Mouse (Mus musculus): ENCODE measurements around the gene Edaradd. TPM values are rescaled to one million over a fixed set of nuclear protein-coding genes. Genes with fewer than 3 reads are reported as not detected.

The Edaradd gene
- polyA plus RNA-seq, 1 experiment from 2014 or later, result 3.2 TPM

GRCm38 (mm10) chr13:12503238-12503751 is 16.9 kb downstream of the Edaradd start:
- H3K4me3 ChIP-seq (ENCODE audit: low read depth, low read length), result no peak overlapping the region
- whole genome bisulfite sequencing, result 37% methylated on average over 11 of the region's 11 CpGs
- no peak overlapping the region for H3K27ac ChIP-seq (ENCODE audit: low read length)
- H3K9ac ChIP-seq (replicated peaks; ENCODE audit: low read depth, low read length), result no peak overlapping the region
- H3K9me3 ChIP-seq (ENCODE audit: control insufficient read depth, low read depth, low read length), result no peaks in the 10 kb centered on the region
- no peak overlapping the region for H3K4me2 ChIP-seq (replicated peaks; ENCODE audit: low read depth, low read length)
- no peaks in the 10 kb centered on the region for H3K27me3 ChIP-seq (ENCODE audit: control insufficient read depth, insufficient read depth, low read length)
- H3K4me1 ChIP-seq (ENCODE audit: control insufficient read depth, insufficient read depth, low read length), result peaks cover 5% of the 10 kb centered on the region; the same call in 1 of the 2 replicates
- no peaks in the 10 kb centered on the region for H3K36me3 ChIP-seq (ENCODE audit: control insufficient read depth, insufficient read depth, low read length)
- ATAC-seq (ENCODE audit: insufficient number of reproducible peaks, insufficient read depth, low FRiP score, low read depth), result 0 out of 2 replicates have a peak, but pooled peaks have one; percentile 35

- H3K4me2 ChIP-seq (replicated peaks; ENCODE audit: low read depth, low read length), result no peak overlapping the region
- H3K4me3 ChIP-seq (ENCODE audit: low read depth, low read length), result no peak overlapping the region
- peaks cover 5% of the 10 kb centered on the region; the same call in 1 of the 2 replicates for H3K4me1 ChIP-seq (ENCODE audit: control insufficient read depth, insufficient read depth, low read length)
- H3K9ac ChIP-seq (replicated peaks; ENCODE audit: low read depth, low read length), result no peak overlapping the region
- H3K27ac ChIP-seq (ENCODE audit: low read length), result no peak overlapping the region
- no peaks in the 10 kb centered on the region for H3K27me3 ChIP-seq (ENCODE audit: control insufficient read depth, insufficient read depth, low read length)
- 28% methylated on average over 4 of the region's 4 CpGs for WGBS
- no peaks in the 10 kb centered on the region for H3K36me3 ChIP-seq (ENCODE audit: control insufficient read depth, insufficient read depth, low read length)
- H3K9me3 ChIP-seq (ENCODE audit: control insufficient read depth, low read depth, low read length), result no peaks in the 10 kb centered on the region
- 0 out of 2 replicates have a peak, but pooled peaks have one; percentile 20 for ATAC-seq (ENCODE audit: insufficient number of reproducible peaks, insufficient read depth, low FRiP score, low read depth)
These were observed 17.5 kb downstream of the Edaradd start for GRCm38 (mm10) chr13:12502665-12503237.

- 90% methylated on average over 7 of the region's 7 CpGs for WGBS
- Histone ChIP-seq H3K27me3 (ENCODE audit: control insufficient read depth, insufficient read depth, low read length) (no peaks in the 10 kb centered on the region), H3K4me1 (ENCODE audit: control insufficient read depth, insufficient read depth, low read length) (peaks cover 5% of the 10 kb centered on the region; the same call in 1 of the 2 replicates), H3K9ac (replicated peaks; ENCODE audit: low read depth, low read length) (no peak overlapping the region), H3K4me2 (replicated peaks; ENCODE audit: low read depth, low read length) (no peak overlapping the region), H3K4me3 (ENCODE audit: low read depth, low read length) (no peak overlapping the region), H3K36me3 (ENCODE audit: control insufficient read depth, insufficient read depth, low read length) (no peaks in the 10 kb centered on the region), H3K27ac (ENCODE audit: low read length) (no peak overlapping the region), H3K9me3 (ENCODE audit: control insufficient read depth, low read depth, low read length) (no peaks in the 10 kb centered on the region)
- no peak for ATAC-seq (ENCODE audit: insufficient number of reproducible peaks, insufficient read depth, low FRiP score, low read depth)
These were observed 21.1 kb downstream of the Edaradd start for GRCm38 (mm10) chr13:12499107-12499506.

- no peaks in the 10 kb centered on the region for H3K27me3 ChIP-seq (ENCODE audit: control insufficient read depth, insufficient read depth, low read length)
- no peak overlapping the region for H3K27ac ChIP-seq (ENCODE audit: low read length)
- no peaks in the 10 kb centered on the region for H3K9me3 ChIP-seq (ENCODE audit: control insufficient read depth, low read depth, low read length)
- no peak overlapping the region for H3K9ac ChIP-seq (replicated peaks; ENCODE audit: low read depth, low read length)
- no peaks in the 10 kb centered on the region for H3K36me3 ChIP-seq (ENCODE audit: control insufficient read depth, insufficient read depth, low read length)
- WGBS, result 57% methylated on average over 8 of the region's 8 CpGs
- no peak overlapping the region for H3K4me3 ChIP-seq (ENCODE audit: low read depth, low read length)
- no peak overlapping the region for H3K4me2 ChIP-seq (replicated peaks; ENCODE audit: low read depth, low read length)
- peaks cover 1% of the 10 kb centered on the region; the same call in 1 of the 2 replicates for H3K4me1 ChIP-seq (ENCODE audit: control insufficient read depth, insufficient read depth, low read length)
- no peak for ATAC-seq (ENCODE audit: insufficient number of reproducible peaks, insufficient read depth, low FRiP score, low read depth)
These were observed 22.4 kb downstream of the Edaradd start for GRCm38 (mm10) chr13:12497809-12498208.

- no peak overlapping the region for H3K9ac ChIP-seq (replicated peaks; ENCODE audit: low read depth, low read length)
- no peak for ATAC-seq (ENCODE audit: insufficient number of reproducible peaks, insufficient read depth, low FRiP score, low read depth)
- no peak overlapping the region for H3K4me3 ChIP-seq (ENCODE audit: low read depth, low read length)
- no peak overlapping the region for H3K27ac ChIP-seq (ENCODE audit: low read length)
- no peaks in the 10 kb centered on the region for H3K36me3 ChIP-seq (ENCODE audit: control insufficient read depth, insufficient read depth, low read length)
- H3K9me3 ChIP-seq (ENCODE audit: control insufficient read depth, low read depth, low read length), result no peaks in the 10 kb centered on the region
- no peak overlapping the region for H3K4me2 ChIP-seq (replicated peaks; ENCODE audit: low read depth, low read length)
- H3K27me3 ChIP-seq (ENCODE audit: control insufficient read depth, insufficient read depth, low read length), result no peaks in the 10 kb centered on the region
- WGBS, result 85% methylated on average over 9 of the region's 9 CpGs
- H3K4me1 ChIP-seq (ENCODE audit: control insufficient read depth, insufficient read depth, low read length), result no peaks in the 10 kb centered on the region
These were observed 25.5 kb downstream of the Edaradd start for GRCm38 (mm10) chr13:12494750-12495149.

GRCm38 (mm10) chr13:12492515-12492914 is 27.7 kb downstream of the Edaradd start:
- H3K27me3 ChIP-seq (ENCODE audit: control insufficient read depth, insufficient read depth, low read length), result no peaks in the 10 kb centered on the region
- H3K4me3 ChIP-seq (ENCODE audit: low read depth, low read length), result no peak overlapping the region
- no peaks in the 10 kb centered on the region for H3K36me3 ChIP-seq (ENCODE audit: control insufficient read depth, insufficient read depth, low read length)
- H3K4me2 ChIP-seq (replicated peaks; ENCODE audit: low read depth, low read length), result no peak overlapping the region
- H3K9me3 ChIP-seq (ENCODE audit: control insufficient read depth, low read depth, low read length), result no peaks in the 10 kb centered on the region
- no peak overlapping the region for H3K27ac ChIP-seq (ENCODE audit: low read length)
- no peak overlapping the region for H3K9ac ChIP-seq (replicated peaks; ENCODE audit: low read depth, low read length)
- WGBS, result 89% methylated on average over 3 of the region's 3 CpGs
- no peak for ATAC-seq (ENCODE audit: insufficient number of reproducible peaks, insufficient read depth, low FRiP score, low read depth)
- no peaks in the 10 kb centered on the region for H3K4me1 ChIP-seq (ENCODE audit: control insufficient read depth, insufficient read depth, low read length)

- no peak overlapping the region for H3K4me2 ChIP-seq (replicated peaks; ENCODE audit: low read depth, low read length)
- H3K36me3 ChIP-seq (ENCODE audit: control insufficient read depth, insufficient read depth, low read length), result no peaks in the 10 kb centered on the region
- no peak overlapping the region for H3K9ac ChIP-seq (replicated peaks; ENCODE audit: low read depth, low read length)
- no peaks in the 10 kb centered on the region for H3K4me1 ChIP-seq (ENCODE audit: control insufficient read depth, insufficient read depth, low read length)
- no peaks in the 10 kb centered on the region for H3K27me3 ChIP-seq (ENCODE audit: control insufficient read depth, insufficient read depth, low read length)
- H3K27ac ChIP-seq (ENCODE audit: low read length), result peak overlapping the region; percentile 7; the same call in 1 of the 2 replicates
- no peak overlapping the region for H3K4me3 ChIP-seq (ENCODE audit: low read depth, low read length)
- peak; percentile 78; the same call in 1 of the 2 replicates for ATAC-seq (ENCODE audit: insufficient number of reproducible peaks, insufficient read depth, low FRiP score, low read depth)
- no peaks in the 10 kb centered on the region for H3K9me3 ChIP-seq (ENCODE audit: control insufficient read depth, low read depth, low read length)
- WGBS, result 80% methylated on average over 7 of the region's 7 CpGs
These were observed 34.6 kb downstream of the Edaradd start for GRCm38 (mm10) chr13:12485640-12486039.

GRCm38 (mm10) chr13:12485197-12485596 is 35.0 kb downstream of the Edaradd start:
- no peaks in the 10 kb centered on the region for H3K36me3 ChIP-seq (ENCODE audit: control insufficient read depth, insufficient read depth, low read length)
- no peaks in the 10 kb centered on the region for H3K4me1 ChIP-seq (ENCODE audit: control insufficient read depth, insufficient read depth, low read length)
- H3K4me2 ChIP-seq (replicated peaks; ENCODE audit: low read depth, low read length), result no peak overlapping the region
- no peaks in the 10 kb centered on the region for H3K9me3 ChIP-seq (ENCODE audit: control insufficient read depth, low read depth, low read length)
- H3K27me3 ChIP-seq (ENCODE audit: control insufficient read depth, insufficient read depth, low read length), result no peaks in the 10 kb centered on the region
- H3K4me3 ChIP-seq (ENCODE audit: low read depth, low read length), result no peak overlapping the region
- H3K9ac ChIP-seq (replicated peaks; ENCODE audit: low read depth, low read length), result no peak overlapping the region
- ATAC-seq (ENCODE audit: insufficient number of reproducible peaks, insufficient read depth, low FRiP score, low read depth), result no peak
- 49% methylated on average over 2 of the region's 2 CpGs for WGBS
- H3K27ac ChIP-seq (ENCODE audit: low read length), result no peak overlapping the region

- no peak overlapping the region for H3K4me2 ChIP-seq (replicated peaks; ENCODE audit: low read depth, low read length)
- H3K27me3 ChIP-seq (ENCODE audit: control insufficient read depth, insufficient read depth, low read length), result no peaks in the 10 kb centered on the region
- H3K4me1 ChIP-seq (ENCODE audit: control insufficient read depth, insufficient read depth, low read length), result no peaks in the 10 kb centered on the region
- WGBS, result 77% methylated on average over 6 of the region's 6 CpGs
- no peak overlapping the region for H3K4me3 ChIP-seq (ENCODE audit: low read depth, low read length)
- no peaks in the 10 kb centered on the region for H3K36me3 ChIP-seq (ENCODE audit: control insufficient read depth, insufficient read depth, low read length)
- no peak overlapping the region for H3K9ac ChIP-seq (replicated peaks; ENCODE audit: low read depth, low read length)
- no peaks in the 10 kb centered on the region for H3K9me3 ChIP-seq (ENCODE audit: control insufficient read depth, low read depth, low read length)
- no peak for ATAC-seq (ENCODE audit: insufficient number of reproducible peaks, insufficient read depth, low FRiP score, low read depth)
- H3K27ac ChIP-seq (ENCODE audit: low read length), result no peak overlapping the region
These were observed 40.4 kb downstream of the Edaradd start for GRCm38 (mm10) chr13:12479802-12480201.

Measured in stomach, embryonic 14.5 days (tissue).